Mouse (Mus musculus): ENCODE measurements around the gene Mlkl. TPM values are rescaled to one million over a fixed set of nuclear protein-coding genes. Genes with fewer than 3 reads are reported as not detected.

The Mlkl gene
- total and polyA plus RNA-seq, 3 experiments = 0.72 to 7.9 (median 1.5) TPM

DNA sequence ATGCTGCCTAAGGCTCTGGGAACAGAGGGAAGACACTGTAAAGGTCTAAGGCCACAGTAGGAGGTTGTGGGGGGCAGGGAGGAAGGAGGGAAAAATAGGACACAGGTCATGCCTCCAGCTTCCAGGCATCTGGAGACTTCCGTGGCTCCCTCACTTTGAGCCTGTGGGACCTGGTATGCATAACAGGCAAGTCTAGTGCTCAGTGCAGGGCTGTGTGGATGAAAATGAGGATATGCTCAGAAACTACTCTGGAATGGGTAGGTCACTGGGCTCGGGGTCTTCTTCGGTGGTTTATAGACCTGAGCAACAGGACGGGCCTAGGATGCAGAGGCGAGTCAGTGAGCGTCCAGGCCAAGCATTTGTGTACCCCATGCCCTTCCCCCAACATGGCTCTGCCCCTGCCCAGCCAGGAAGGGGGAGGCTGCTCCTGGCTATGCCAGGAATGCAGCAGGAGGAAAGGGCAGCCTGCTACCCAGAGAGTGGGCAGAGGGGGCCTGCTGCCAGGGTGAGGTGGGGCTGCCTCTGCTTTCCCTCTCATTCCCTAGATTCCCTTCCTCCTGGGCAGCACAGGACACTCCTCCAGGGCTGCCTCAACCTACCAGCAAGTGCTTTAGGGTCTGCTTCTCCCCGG lies 22.7 kb upstream of the Mlkl start:
- no peak for TF ChIP-seq RCOR1 (conservative IDR thresholded peaks at IDR 0.05; ENCODE audit: low read depth, low read length)
- no peak for TF ChIP-seq JUN (IDR thresholded peaks at IDR 0.05; ENCODE audit: insufficient read depth, low read depth, low read length)
- TF ChIP-seq UBTF (IDR thresholded peaks at IDR 0.05; ENCODE audit: low read depth, low read length) = no peak
- no peak for TF ChIP-seq MAFK (IDR thresholded peaks at IDR 0.05; ENCODE audit: insufficient replicate concordance, low read length)
- no peak for TF ChIP-seq SIN3A (IDR thresholded peaks at IDR 0.05; ENCODE audit: low read length)
- no peak for TF ChIP-seq CHD2 (IDR thresholded peaks at IDR 0.05; ENCODE audit: low read length)
- TF ChIP-seq POLR2A (IDR thresholded peaks at IDR 0.05; ENCODE audit: low read depth, low read length) = no peak
- no peak for TF ChIP-seq USF1 (IDR thresholded peaks at IDR 0.05; ENCODE audit: low read depth, low read length)
- TF ChIP-seq HCFC1 (IDR thresholded peaks at IDR 0.05; ENCODE audit: low read depth, low read length) = no peak
- TF ChIP-seq ETS1 (conservative IDR thresholded peaks at IDR 0.05; ENCODE audit: low read depth, low read length) = no peak
- no peak for TF ChIP-seq USF2 (conservative IDR thresholded peaks at IDR 0.05; ENCODE audit: low read depth, low read length)
- no peak for TF ChIP-seq POLR2AphosphoS2 (IDR thresholded peaks at IDR 0.05; ENCODE audit: low read depth, low read length)
- no peak for TF ChIP-seq TCF12 (IDR thresholded peaks at IDR 0.05; ENCODE audit: low read depth, low read length)
- dilution Hi-C loops (cut with MboI; ENCODE audit: extremely low pct_ligation_motif_present, extremely low pct_unique_long_range_greater_than_20kb, low sequenced_read_pairs) = no loop called here
- in situ Hi-C loops (cut with MboI; ENCODE audit: low pct_ligation_motif_present, low pct_unique_long_range_greater_than_20kb, low sequenced_read_pairs) = no loop called here
- H3K79me2 ChIP-seq (replicated peaks; ENCODE audit: control insufficient read depth, extremely low read depth, insufficient read depth, poor library complexity, severe bottlenecking) = no peaks in the 10 kb centered on the region
- no peaks in the 10 kb centered on the region for H3K36me3 ChIP-seq (replicated peaks in 1 of 2; ENCODE audit: control insufficient read depth in 1 of 2, insufficient read depth in 1 of 2, low read length in 1 of 2)
- H3K9me3 ChIP-seq (replicated peaks; ENCODE audit: low read length) = peaks cover 12% of the 10 kb centered on the region
- no peak overlapping the region for H3K4me3 ChIP-seq (replicated peaks in 1 of 3; ENCODE audit: low read depth in 2 of 3, low read length in 2 of 3, poor library complexity in 1 of 3)
- no peak overlapping the region for H3K4me2 ChIP-seq (ENCODE audit: insufficient read depth, low read depth, poor library complexity, severe bottlenecking)
- H3K27ac ChIP-seq (ENCODE audit: insufficient read depth, low read depth) = no peak overlapping the region
- H3K9ac ChIP-seq (ENCODE audit: insufficient read depth, low read depth) = no peak overlapping the region
- H3K27me3 ChIP-seq (replicated peaks) = peaks cover 93% of the 10 kb centered on the region
- no peaks in the 10 kb centered on the region for H3K4me1 ChIP-seq (ENCODE audit: control insufficient read depth in 1 of 2, insufficient read depth in 2 of 2)
- no peak for DNase-seq (ENCODE audit: extremely low read depth)

GRCm38 (mm10) chr8:111359936-111360335 lies 22.0 kb upstream of the Mlkl start:
- H3K27me3 ChIP-seq (replicated peaks) = peaks cover 91% of the 10 kb centered on the region
- peaks cover 14% of the 10 kb centered on the region for H3K9me3 ChIP-seq (replicated peaks; ENCODE audit: low read length)

More at GRCm38 (mm10) chr8:111359936-111360335, 22.0 kb upstream of the Mlkl start:
- Histone ChIP-seq H3K36me3 (replicated peaks in 1 of 2; ENCODE audit: control insufficient read depth in 1 of 2, insufficient read depth in 1 of 2, low read length in 1 of 2) (no peaks in the 10 kb centered on the region), H3K27ac (ENCODE audit: insufficient read depth, low read depth) (no peak overlapping the region), H3K4me3 (replicated peaks in 1 of 3; ENCODE audit: low read depth in 2 of 3, low read length in 2 of 3, poor library complexity in 1 of 3) (no peak overlapping the region), H3K4me2 (ENCODE audit: insufficient read depth, low read depth, poor library complexity, severe bottlenecking) (no peak overlapping the region), H3K79me2 (replicated peaks; ENCODE audit: control insufficient read depth, extremely low read depth, insufficient read depth, poor library complexity, severe bottlenecking) (no peaks in the 10 kb centered on the region), H3K4me1 (ENCODE audit: control insufficient read depth in 1 of 2, insufficient read depth in 2 of 2) (no peaks in the 10 kb centered on the region), H3K9ac (ENCODE audit: insufficient read depth, low read depth) (no peak overlapping the region)
- no peak for DNase-seq (ENCODE audit: extremely low read depth)
- TF ChIP-seq MAX (IDR thresholded peaks at IDR 0.05; ENCODE audit: low read length) (no peak), SMC3 (IDR thresholded peaks at IDR 0.05; ENCODE audit: low read depth, low read length) (no peak), E2F4 (IDR thresholded peaks at IDR 0.05; ENCODE audit: insufficient replicate concordance, low read depth, low read length) (no peak), IRF4 (IDR thresholded peaks at IDR 0.05; ENCODE audit: low read depth, low read length) (no peak), MXI1 (IDR thresholded peaks at IDR 0.05; ENCODE audit: low read depth, low read length) (no peak), ZMIZ1 (IDR thresholded peaks at IDR 0.05; ENCODE audit: low read depth, low read length) (no peak), CTCF (conservative IDR thresholded peaks at IDR 0.05 in 1 of 2, IDR thresholded peaks at IDR 0.05 in 1 of 2; ENCODE audit: low read depth in 2 of 2, low read length in 2 of 2) (no peak), HCFC1 (IDR thresholded peaks at IDR 0.05; ENCODE audit: low read depth, low read length) (no peak), ELF1 (IDR thresholded peaks at IDR 0.05; ENCODE audit: low read depth, low read length) (no peak), JUN (IDR thresholded peaks at IDR 0.05; ENCODE audit: insufficient read depth, low read depth, low read length) (no peak), PAX5 (IDR thresholded peaks at IDR 0.05; ENCODE audit: low read length) (no peak), RAD21 (IDR thresholded peaks at IDR 0.05; ENCODE audit: low read depth, low read length) (no peak), USF1 (IDR thresholded peaks at IDR 0.05; ENCODE audit: low read depth, low read length) (no peak), NRF1 (IDR thresholded peaks at IDR 0.05; ENCODE audit: low read depth, low read length) (no peak), ZC3H11A (IDR thresholded peaks at IDR 0.05; ENCODE audit: low read depth, low read length) (no peak), ZKSCAN1 (IDR thresholded peaks at IDR 0.05; ENCODE audit: borderline replicate concordance, low read depth, low read length) (no peak), CHD2 (IDR thresholded peaks at IDR 0.05; ENCODE audit: low read length) (no peak), MAZ (IDR thresholded peaks at IDR 0.05; ENCODE audit: low read depth, low read length) (no peak), USF2 (conservative IDR thresholded peaks at IDR 0.05; ENCODE audit: low read depth, low read length) (no peak), RCOR1 (conservative IDR thresholded peaks at IDR 0.05; ENCODE audit: low read depth, low read length) (no peak)
- dilution Hi-C loops (cut with MboI; ENCODE audit: extremely low pct_ligation_motif_present, extremely low pct_unique_long_range_greater_than_20kb, low sequenced_read_pairs) = no loop called here
- in situ Hi-C loops (cut with MboI; ENCODE audit: low pct_ligation_motif_present, low pct_unique_long_range_greater_than_20kb, low sequenced_read_pairs) = no loop called here

Measured in CH12.LX (cell line).